Mouse (Mus musculus): ENCODE measurements around the gene Hoxd12.

Gene Hoxd12

DNA sequence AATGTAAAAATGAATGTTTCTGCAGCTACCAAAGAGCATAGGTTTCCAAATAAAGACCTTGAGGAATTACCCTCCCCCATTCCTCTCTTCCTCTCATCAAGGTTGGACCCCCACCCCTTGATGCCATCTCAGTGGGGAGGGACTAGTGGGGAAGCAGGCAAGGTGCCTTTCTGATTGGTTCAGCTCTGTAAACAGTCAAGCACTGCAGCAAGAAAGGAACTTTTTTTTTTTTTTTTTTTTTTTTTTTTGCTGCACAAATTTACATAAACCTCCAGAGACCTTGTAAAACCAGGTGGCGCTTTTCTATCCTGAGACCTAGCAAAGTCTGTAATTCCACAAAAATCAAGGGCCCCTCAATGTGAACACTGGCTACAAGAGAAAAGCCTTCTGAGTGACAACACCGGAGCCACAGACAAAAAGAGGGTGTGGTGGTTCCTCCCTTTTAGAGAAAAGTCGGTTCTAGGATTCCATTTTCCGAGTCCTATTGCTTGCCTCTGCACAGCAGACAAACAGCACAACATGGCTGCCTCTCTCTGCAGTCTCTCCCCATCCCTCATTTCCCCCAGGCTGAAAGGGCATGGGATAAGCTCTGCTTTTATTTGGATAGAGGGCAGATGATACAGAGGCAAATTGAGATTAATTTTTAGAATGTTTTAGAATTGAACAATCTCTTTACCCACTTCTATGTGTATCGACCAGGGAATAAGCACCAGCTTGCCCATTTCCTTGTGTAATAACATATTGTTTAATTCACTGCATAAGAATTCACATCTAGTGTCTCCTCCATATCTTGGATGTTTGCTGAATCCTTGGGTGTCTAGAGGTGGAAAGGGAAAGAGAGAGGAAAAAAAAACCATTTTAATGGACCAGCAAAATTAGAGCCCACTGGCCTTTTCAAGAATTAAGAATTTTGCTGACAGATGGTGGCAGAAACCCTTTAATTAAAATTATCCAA is 34.9 kb downstream of the Hoxd12 start:
- DNase-seq (ENCODE audit: low spot score in 2 of 2), result no peak

DNA sequence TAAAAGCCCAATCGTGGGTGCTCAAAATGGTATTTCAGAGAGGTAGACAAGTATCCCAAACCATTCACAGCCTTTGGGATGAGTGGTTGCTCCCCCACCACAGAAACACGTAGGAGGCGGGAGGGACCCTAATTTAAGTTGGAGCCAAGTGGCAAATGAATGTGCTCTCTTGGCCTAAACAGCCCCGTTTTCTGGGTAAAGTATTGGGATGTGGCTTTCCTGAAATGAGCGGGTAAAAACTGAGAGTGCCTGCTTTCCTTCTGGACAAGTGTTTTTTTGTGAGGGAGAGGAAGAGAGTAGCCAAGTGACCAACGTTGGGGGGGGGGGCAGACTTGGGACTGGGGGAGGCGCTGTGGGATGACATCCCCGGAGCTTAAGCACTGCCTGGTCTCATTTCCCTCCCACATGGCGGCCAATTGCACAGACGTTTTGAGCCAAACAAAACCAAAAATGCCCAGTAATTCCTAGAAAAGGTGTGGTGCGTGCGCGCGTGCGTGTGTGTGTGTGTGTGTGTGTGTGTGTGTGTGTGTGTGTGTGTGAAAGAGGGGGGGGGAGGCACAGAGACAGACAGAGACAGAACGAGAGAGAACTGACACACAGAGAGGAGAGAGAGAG is 36.2 kb downstream of the Hoxd12 start:
- no peak for DNase-seq (ENCODE audit: low spot score in 2 of 2)

DNA sequence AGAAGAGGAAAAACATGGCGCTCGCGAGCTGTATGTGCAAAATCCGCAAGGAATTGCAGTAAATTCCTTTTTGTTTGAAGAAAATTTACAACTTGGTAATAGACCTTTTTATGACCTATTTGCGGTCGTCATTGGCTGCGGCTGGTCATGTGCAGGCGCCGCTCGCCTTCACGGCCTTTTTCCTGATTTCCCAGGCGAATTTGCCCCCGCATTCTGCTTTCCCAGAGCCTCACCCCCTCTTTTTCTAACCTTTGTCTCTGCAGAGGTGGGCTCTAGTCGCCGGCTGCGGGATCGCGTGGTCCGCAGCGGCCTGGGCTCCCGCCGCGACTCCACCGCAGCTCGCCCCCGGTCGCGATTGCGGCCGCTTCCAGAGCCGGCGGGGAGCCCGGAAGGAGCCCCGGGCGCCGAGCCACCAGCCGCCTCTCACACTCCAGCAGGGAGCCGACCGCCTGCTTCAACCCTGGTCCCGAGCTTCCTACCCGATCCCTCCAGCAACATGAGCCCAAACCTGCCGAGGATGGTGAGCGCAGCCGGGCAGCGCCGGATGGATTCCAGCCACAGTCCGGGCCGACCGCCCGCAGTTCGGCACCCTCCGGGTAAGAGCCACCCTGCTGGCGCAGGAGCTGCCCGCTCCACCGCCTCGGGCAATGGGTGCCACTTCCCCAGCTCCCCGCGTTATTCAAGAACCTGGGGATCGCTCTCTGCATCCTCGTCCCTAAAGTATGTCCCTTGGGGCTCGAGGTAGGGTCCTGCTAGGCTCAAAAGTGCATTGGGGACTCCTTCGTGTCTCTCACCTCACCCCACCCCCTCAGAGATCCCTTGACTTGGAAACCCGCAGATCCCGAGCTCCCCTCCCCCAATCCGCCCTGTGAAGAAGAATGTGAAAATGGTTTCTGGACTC is 37.2 kb downstream of the Hoxd12 start, which contains the start of the genes Hoxd3 and Hoxd4:
TSS of gene Hoxd3 (plus strand) at position 207 of the 901 bp plus-strand sequence.
TSS of gene Hoxd4 (plus strand) at position 209 of the 901 bp plus-strand sequence.
- DNase-seq (ENCODE audit: low spot score in 2 of 2), result no peak

DNA sequence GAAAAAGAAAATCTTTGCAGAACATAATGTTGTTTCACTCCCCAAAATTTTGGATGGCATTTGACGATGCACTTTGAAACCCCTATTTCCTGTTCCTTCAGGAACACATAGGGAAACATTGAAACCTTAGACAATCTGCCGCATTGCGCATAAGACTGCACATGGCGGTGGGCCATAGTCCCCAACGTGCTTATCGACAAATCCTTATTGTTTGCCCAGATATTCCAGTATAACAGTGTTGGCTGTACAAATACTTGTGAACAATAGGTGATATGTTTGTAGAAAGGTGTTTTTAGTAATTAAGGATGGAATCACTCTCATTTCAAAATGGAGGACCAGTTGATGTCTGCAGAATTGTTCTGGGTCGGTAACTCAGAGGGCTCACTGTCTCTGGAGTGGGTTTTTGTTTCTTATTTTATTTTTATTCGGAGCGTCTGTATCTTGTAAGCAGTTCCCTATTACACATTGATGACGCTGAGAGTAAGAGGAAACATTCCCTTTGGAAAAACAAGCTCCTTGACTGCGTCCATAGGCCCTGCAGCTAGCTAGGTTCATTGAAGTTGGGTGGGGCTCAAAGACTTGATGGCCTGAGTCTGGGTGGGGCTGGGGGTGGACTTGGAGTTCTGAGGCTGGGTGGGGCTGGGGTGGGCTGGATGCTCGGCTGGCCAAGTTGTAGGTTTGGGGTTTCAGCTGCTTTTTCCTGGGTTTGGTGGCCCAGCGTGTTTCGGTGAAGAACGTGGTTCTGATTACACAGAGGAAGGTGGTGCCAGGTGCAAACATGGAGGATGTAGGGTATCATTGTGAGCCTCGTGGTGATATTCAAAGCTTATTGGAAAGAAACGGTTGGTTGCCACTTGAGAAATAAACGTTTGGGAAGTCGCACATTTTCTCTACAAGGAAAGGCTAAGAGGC is 38.7 kb downstream of the Hoxd12 start:
- no peak for DNase-seq (ENCODE audit: low spot score in 2 of 2)

GRCm38 (mm10) chr2:74714156-74714789 is 39.5 kb downstream of the Hoxd12 start:
- no peak for DNase-seq (ENCODE audit: low spot score in 2 of 2)

DNA sequence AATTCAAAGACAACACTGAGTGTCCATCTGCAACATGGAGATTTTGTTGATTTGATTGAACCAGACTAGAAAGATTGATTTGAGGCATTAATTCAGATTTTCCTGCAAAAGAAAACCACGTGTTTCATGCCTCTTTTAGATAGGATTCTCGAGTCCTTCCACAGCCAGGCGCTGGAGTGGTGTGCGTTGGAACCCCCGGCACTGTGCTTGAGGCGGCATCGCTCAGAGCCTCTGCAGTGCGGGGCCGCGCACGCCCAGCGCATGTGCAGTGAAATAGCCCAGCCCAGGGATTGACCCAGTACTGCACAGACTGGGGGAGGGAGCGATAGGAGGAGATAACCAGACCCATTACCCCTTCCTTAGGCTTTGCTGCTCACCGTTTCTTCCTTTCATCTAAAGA is 40.1 kb downstream of the Hoxd12 start:
- no peak for DNase-seq (ENCODE audit: low spot score in 2 of 2)

- DNase-seq (ENCODE audit: low spot score in 2 of 2), result peak; percentile 43 to 50
Measured at GRCm38 (mm10) chr2:74715504-74716241, 40.9 kb downstream of the Hoxd12 start.

GRCm38 (mm10) chr2:74720384-74720783 is 45.6 kb downstream of the Hoxd12 start:
- no peak for DNase-seq (ENCODE audit: low spot score in 2 of 2)

DNA sequence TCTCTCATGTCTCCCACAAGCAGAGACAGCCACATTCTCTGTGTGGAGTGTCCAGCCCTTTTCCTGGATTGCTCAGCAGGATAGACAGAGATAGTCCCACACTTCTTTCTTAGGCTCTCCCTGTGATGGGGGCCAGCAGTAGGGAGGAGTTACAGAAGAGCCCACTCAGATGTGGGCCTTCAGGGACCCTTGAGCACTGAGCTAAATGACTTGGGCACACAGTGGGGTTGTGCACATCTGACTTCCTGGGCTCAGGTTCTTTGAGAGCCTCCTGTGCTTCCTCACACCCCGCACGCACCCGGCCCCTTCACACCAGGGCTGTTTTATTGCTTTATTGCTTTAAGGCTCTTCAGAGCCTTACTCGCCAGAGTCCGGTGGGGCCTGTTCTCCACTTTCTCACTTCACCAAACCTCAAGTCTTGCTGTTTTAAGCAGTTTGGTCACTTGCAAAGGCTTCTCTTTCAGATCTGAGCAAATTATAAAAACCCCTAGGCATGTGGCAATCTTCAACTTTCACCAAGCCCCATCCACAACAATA is 46.2 kb downstream of the Hoxd12 start:
- DNase-seq (ENCODE audit: low spot score in 2 of 2), result no peak

GRCm38 (mm10) chr2:74721882-74722281 is 47.1 kb downstream of the Hoxd12 start:
- DNase-seq (ENCODE audit: low spot score in 2 of 2), result no peak

DNA sequence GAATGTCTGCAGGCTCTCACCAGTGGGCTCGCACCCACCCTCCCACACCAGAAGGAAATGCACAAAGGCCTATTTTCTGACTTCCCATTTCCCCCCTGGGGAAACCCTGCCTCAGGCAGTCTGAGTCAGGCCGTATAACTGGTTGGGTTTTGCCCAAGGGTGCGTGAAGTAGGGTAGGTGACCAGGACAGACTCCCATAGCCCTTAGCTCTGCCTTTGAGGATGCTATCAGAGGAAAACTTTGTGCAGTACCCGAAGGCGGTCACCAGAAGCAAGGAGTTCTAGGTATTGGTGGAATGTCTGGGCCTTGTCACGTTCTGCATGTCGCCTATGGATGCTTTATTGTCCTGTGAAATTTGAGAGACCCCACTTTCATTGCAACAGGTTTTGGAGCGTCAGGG is 48.1 kb downstream of the Hoxd12 start:
- no peak for DNase-seq (ENCODE audit: low spot score in 2 of 2)

GRCm38 (mm10) chr2:74724244-74725015 is 49.6 kb downstream of the Hoxd12 start:
- DNase-seq (ENCODE audit: low spot score in 2 of 2), result no peak

GRCm38 (mm10) chr2:74725171-74725570 is 50.4 kb downstream of the Hoxd12 start:
- no peak for DNase-seq (ENCODE audit: low spot score in 2 of 2)

DNA sequence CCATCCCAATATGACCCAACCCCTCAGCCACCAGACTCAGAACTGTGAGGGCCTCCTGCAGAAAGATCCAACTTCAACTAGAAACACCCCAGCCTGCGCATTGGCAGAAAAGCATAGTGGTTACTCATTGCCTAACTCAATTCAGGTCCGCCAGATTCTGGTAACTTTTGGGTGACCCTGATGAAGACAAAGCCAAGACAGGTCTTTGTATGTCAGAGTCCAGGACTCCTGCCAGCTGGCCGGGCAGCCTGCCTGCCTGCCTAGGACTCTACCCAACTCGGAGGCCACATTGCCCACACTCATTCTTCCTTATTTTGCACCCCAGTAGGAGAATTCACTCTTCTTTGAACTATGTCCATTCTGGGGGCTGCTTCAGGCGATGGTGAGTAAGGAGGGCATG is 51.7 kb downstream of the Hoxd12 start, which contains the start of gene Gm28230:
TSS of gene Gm28230 (plus strand) at position 178 of the 400 bp plus-strand sequence.
- no peak for DNase-seq (ENCODE audit: low spot score in 2 of 2)

DNA sequence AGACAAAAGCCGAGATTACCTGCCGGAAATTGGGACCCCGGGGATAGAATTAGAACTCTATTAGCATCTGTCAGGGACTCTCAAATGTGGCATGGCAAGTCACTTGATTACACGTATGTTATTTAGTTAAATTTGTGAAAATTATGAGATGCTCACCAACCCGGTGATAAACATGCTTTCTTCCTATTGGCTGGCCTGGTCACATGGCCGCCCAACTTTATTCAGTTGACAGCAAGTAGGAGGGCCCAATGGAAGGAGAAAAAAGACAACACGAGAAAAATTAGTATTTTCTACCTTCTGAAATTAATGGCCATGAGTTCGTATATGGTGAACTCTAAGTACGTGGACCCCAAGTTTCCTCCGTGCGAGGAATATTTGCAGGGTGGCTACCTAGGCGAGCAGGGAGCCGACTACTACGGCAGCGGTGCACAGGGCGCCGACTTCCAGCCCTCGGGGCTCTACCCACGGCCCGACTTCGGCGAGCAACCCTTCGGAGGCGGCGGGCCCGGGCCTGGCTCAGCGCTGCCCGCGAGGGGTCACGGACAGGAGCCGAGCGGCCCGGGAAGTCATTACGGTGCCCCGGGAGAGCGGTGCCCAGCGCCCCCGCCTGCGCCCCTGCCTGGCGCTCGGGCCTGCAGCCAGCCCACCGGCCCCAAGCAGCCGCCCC is 52.3 kb downstream of the Hoxd12 start:
- DNase-seq (ENCODE audit: low spot score in 2 of 2), result no peak

All from right cerebral cortex, postnatal 36 days (tissue).